In genomic region chr1:158180095-158180494, GRCm38 (mm10) we compare ENCODE assay signal across 28 mouse cellular contexts.
DNase-seq lines count a peak whose midpoint lies in the region; ATAC-seq and TF ChIP-seq lines count a peak whose summit lies in the region.
"Had no signal": no experiment of that assay in that cellular context is flagged by ENCODE, and none has a peak within 500 bp of the region (broad histone marks: within the 10 kb centered on the region; RNA-seq: fewer than 3 reads in every experiment).

No protein-coding gene starts in this region.

- H3K9me3 ChIP-seq in kidney, postnatal 0 days (replicated peaks; ENCODE audit: low read length): no peaks in the 10 kb centered on the region
- no peaks in the 10 kb centered on the region for H3K9me3 ChIP-seq in midbrain, postnatal 0 days (ENCODE audit: low read length)
- H3K9me3 ChIP-seq in midbrain, embryonic 15.5 days: no peaks in the 10 kb centered on the region
- H3K9me3 ChIP-seq: embryonic facial prominence, embryonic 13.5 days; forebrain, embryonic 15.5 days; heart, embryonic 13.5 days; hindbrain, embryonic 15.5 days; kidney, embryonic 15.5 days; limb, embryonic 10.5 days; midbrain, embryonic 10.5 days; stomach, embryonic 15.5 days had no signal

- TF ChIP-seq CTCF in kidney, postnatal 0 days (IDR thresholded peaks at IDR 0.05; ENCODE audit: low read depth): peak; percentile 45; the same call in 1 of the 2 replicates
- TF ChIP-seq CTCF in midbrain, postnatal 0 days (IDR thresholded peaks at IDR 0.05): peak; percentile 54

- no peak overlapping the region for H3K4me3 ChIP-seq in kidney, postnatal 0 days (replicated peaks; ENCODE audit: low read depth, low read length)
- H3K4me3 ChIP-seq in midbrain, postnatal 0 days (ENCODE audit: low read depth, low read length): no peak overlapping the region
- H3K4me3 ChIP-seq in midbrain, embryonic 15.5 days: no peak overlapping the region
- H3K4me3 ChIP-seq: embryonic facial prominence, embryonic 13.5 days; forebrain, embryonic 15.5 days; heart, embryonic 13.5 days; hindbrain, embryonic 15.5 days; kidney, embryonic 15.5 days; limb, embryonic 10.5 days; midbrain, embryonic 10.5 days; myocyte; stomach, embryonic 15.5 days had no signal

- no peak overlapping the region for H3K9ac ChIP-seq in kidney, postnatal 0 days (ENCODE audit: low read depth, low read length)
- no peak overlapping the region for H3K9ac ChIP-seq in midbrain, postnatal 0 days (replicated peaks; ENCODE audit: low read length, poor library complexity, severe bottlenecking)
- H3K9ac ChIP-seq in midbrain, embryonic 15.5 days: no peak overlapping the region
- H3K9ac ChIP-seq: embryonic facial prominence, embryonic 13.5 days; forebrain, embryonic 15.5 days; heart, embryonic 13.5 days; hindbrain, embryonic 15.5 days; kidney, embryonic 15.5 days; stomach, embryonic 15.5 days had no signal

- no peak overlapping the region for H3K4me2 ChIP-seq in kidney, postnatal 0 days (ENCODE audit: low read length)
- H3K4me2 ChIP-seq in midbrain, postnatal 0 days (ENCODE audit: low read depth, low read length, poor library complexity, severe bottlenecking): no peak overlapping the region
- H3K4me2 ChIP-seq in midbrain, embryonic 15.5 days: no peak overlapping the region
- H3K4me2 ChIP-seq: embryonic facial prominence, embryonic 13.5 days; forebrain, embryonic 15.5 days; heart, embryonic 13.5 days; hindbrain, embryonic 15.5 days; kidney, embryonic 15.5 days; liver, embryonic 11.5 days; stomach, embryonic 15.5 days had no signal

- ATAC-seq in kidney, postnatal 0 days (replicated peaks; ENCODE audit: low FRiP score, low read depth): no peak
- ATAC-seq in midbrain, postnatal 0 days (ENCODE audit: low FRiP score): no peak
- no peak for ATAC-seq in midbrain, embryonic 15.5 days (replicated peaks)
- ATAC-seq in erythroid progenitor cell, adult 5-6 weeks (replicated peaks; ENCODE audit: low FRiP score, poor library complexity, severe bottlenecking): peak; percentile 49
- ATAC-seq: CD4-positive, CD25-positive, alpha-beta regulatory T cell, adult 4 months; forebrain, embryonic 15.5 days; intestine, embryonic 16.5 days had no signal

- no peaks in the 10 kb centered on the region for H3K36me3 ChIP-seq in kidney, postnatal 0 days (ENCODE audit: insufficient read depth, low read length)
- no peaks in the 10 kb centered on the region for H3K36me3 ChIP-seq in midbrain, postnatal 0 days (ENCODE audit: insufficient read depth, low read length)
- no peaks in the 10 kb centered on the region for H3K36me3 ChIP-seq in midbrain, embryonic 15.5 days (replicated peaks)
- H3K36me3 ChIP-seq: embryonic facial prominence, embryonic 13.5 days; forebrain, embryonic 15.5 days; G1E; heart, embryonic 13.5 days; hindbrain, embryonic 15.5 days; kidney, embryonic 15.5 days; limb, embryonic 10.5 days; midbrain, embryonic 10.5 days; stomach, embryonic 15.5 days had no signal

- no peak overlapping the region for H3K27ac ChIP-seq in kidney, postnatal 0 days
- no peak overlapping the region for H3K27ac ChIP-seq in midbrain, postnatal 0 days (ENCODE audit: low read depth, low read length)
- no peak overlapping the region for H3K27ac ChIP-seq in midbrain, embryonic 15.5 days
- H3K27ac ChIP-seq: embryonic facial prominence, embryonic 13.5 days; forebrain, embryonic 15.5 days; heart, embryonic 13.5 days; hindbrain, embryonic 15.5 days; kidney, embryonic 15.5 days; limb, embryonic 10.5 days; macrophage; midbrain, embryonic 10.5 days; stomach, embryonic 15.5 days had no signal

- H3K27me3 ChIP-seq in kidney, postnatal 0 days (ENCODE audit: insufficient read depth, low read length): no peaks in the 10 kb centered on the region
- H3K27me3 ChIP-seq in midbrain, postnatal 0 days (ENCODE audit: insufficient read depth, low read length): no peaks in the 10 kb centered on the region
- no peaks in the 10 kb centered on the region for H3K27me3 ChIP-seq in midbrain, embryonic 15.5 days (replicated peaks)
- H3K27me3 ChIP-seq: embryonic facial prominence, embryonic 13.5 days; forebrain, embryonic 15.5 days; heart, embryonic 13.5 days; hindbrain, embryonic 15.5 days; kidney, embryonic 15.5 days; stomach, embryonic 15.5 days had no signal

- H3K4me1 ChIP-seq in kidney, postnatal 0 days (replicated peaks; ENCODE audit: insufficient read depth, low read length): no peaks in the 10 kb centered on the region
- no peaks in the 10 kb centered on the region for H3K4me1 ChIP-seq in midbrain, postnatal 0 days (ENCODE audit: insufficient read depth, low read length)
- no peaks in the 10 kb centered on the region for H3K4me1 ChIP-seq in midbrain, embryonic 15.5 days
- H3K4me1 ChIP-seq: embryonic facial prominence, embryonic 13.5 days; forebrain, embryonic 15.5 days; heart, embryonic 13.5 days; hindbrain, embryonic 15.5 days; kidney, embryonic 15.5 days; limb, embryonic 10.5 days; midbrain, embryonic 10.5 days; stomach, embryonic 15.5 days had no signal

- WGBS in kidney, postnatal 0 days: 55% methylated on average over 4 of the region's 4 CpGs
- 59% methylated on average over 4 of the region's 4 CpGs for WGBS in midbrain, postnatal 0 days
- WGBS in midbrain, embryonic 15.5 days: 55% methylated on average over 4 of the region's 4 CpGs

- DNase-seq in cerebellum, postnatal 10 days: peak; percentile 31 to 50
- DNase-seq in cerebellum, postnatal 36 days: no peak
- peak; percentile 8 for DNase-seq in kidney, postnatal 0 days (ENCODE audit: low spot score)
- DNase-seq in kidney, adult 9 months: no peak
- peak; percentile 45 for DNase-seq in midbrain, postnatal 0 days (ENCODE audit: low spot score)
- DNase-seq in urinary bladder, postnatal 25 days (ENCODE audit: low spot score): no peak
- DNase-seq: adrenal gland, adult 2 months; cerebellum, adult 11 months; heart, adult 11 months; heart, postnatal 36 days; lung, adult 18-20 months; right cerebral cortex, postnatal 25 days had no signal

Comparison
In these comparisons a context has a peak if more than half of its experiments do, and no peak if none do; other contexts are left out.
1. DNase-seq: peak in cerebellum, postnatal 10 days (2 of 2), kidney, postnatal 0 days (single experiment) and midbrain, postnatal 0 days (single experiment); none in cerebellum, postnatal 36 days (0 of 2), kidney, adult 9 months (single experiment) and urinary bladder, postnatal 25 days (single experiment).